Mouse (Mus musculus): ENCODE results near the gene Mrpl1. TPM values are rescaled to one million over a fixed set of nuclear protein-coding genes. Genes with fewer than 3 reads are reported as not detected.

Mrpl1 gene
- polyA plus RNA-seq, 1 experiment: 5.7 TPM

- Histone ChIP-seq H3K27me3 (ENCODE audit: control insufficient read depth, insufficient read depth, insufficient read length) (no peaks in the 10 kb centered on the region), H3K36me3 (ENCODE audit: control insufficient read depth, insufficient read depth) (no peaks in the 10 kb centered on the region), H3ac (ENCODE audit: control insufficient read depth, insufficient read length, low read depth) (no peak overlapping the region), H3K79me3 (ENCODE audit: low read depth) (peaks cover 19% of the 10 kb centered on the region), H3K4me3 (ENCODE audit: insufficient read depth, poor library complexity, severe bottlenecking) (no peak overlapping the region), H3K79me2 (ENCODE audit: control insufficient read depth, insufficient read depth) (peaks cover 26% of the 10 kb centered on the region)
- TF ChIP-seq CTCF (IDR thresholded peaks at IDR 0.05; ENCODE audit: control insufficient read depth, insufficient read depth, insufficient read length) (no peak), USF1 (IDR thresholded peaks at IDR 0.05; ENCODE audit: low read depth) (no peak), MYOG (IDR thresholded peaks at IDR 0.05; ENCODE audit: control insufficient read depth, extremely low read depth, insufficient read length) (no peak), CEBPB (IDR thresholded peaks at IDR 0.05; ENCODE audit: low read depth) (no peak), MYOD1 (IDR thresholded peaks at IDR 0.05; ENCODE audit: control insufficient read depth, insufficient read length, low read depth) (no peak)
Observed at GRCm38 (mm10) chr5:96207531-96207930, 1.8 kb upstream of the Mrpl1 start.

GRCm38 (mm10) chr5:96208543-96208942 is 750 bp upstream of the Mrpl1 start:
- H3K36me3 ChIP-seq (ENCODE audit: control insufficient read depth, insufficient read depth): no peaks in the 10 kb centered on the region
- peaks cover 28% of the 10 kb centered on the region for H3K79me2 ChIP-seq (ENCODE audit: control insufficient read depth, insufficient read depth)
- no peak overlapping the region for H3K4me3 ChIP-seq (ENCODE audit: insufficient read depth, poor library complexity, severe bottlenecking)

GRCm38 (mm10) chr5:96209916-96210583 is 757 bp downstream of the Mrpl1 start:
- Histone ChIP-seq H3K36me3 (ENCODE audit: control insufficient read depth, insufficient read depth) (peaks cover 5% of the 10 kb centered on the region), H3K4me3 (ENCODE audit: insufficient read depth, poor library complexity, severe bottlenecking) (peak overlapping the region; percentile 81), H3K27me3 (ENCODE audit: control insufficient read depth, insufficient read depth, insufficient read length) (no peaks in the 10 kb centered on the region), H3K79me2 (ENCODE audit: control insufficient read depth, insufficient read depth) (peaks cover 36% of the 10 kb centered on the region), H3K79me3 (ENCODE audit: low read depth) (peaks cover 20% of the 10 kb centered on the region), H3ac (ENCODE audit: control insufficient read depth, insufficient read length, low read depth) (peak overlapping the region; percentile 47)
- no peak for TF ChIP-seq CTCF (IDR thresholded peaks at IDR 0.05; ENCODE audit: control insufficient read depth, insufficient read depth, insufficient read length)
- no peak for TF ChIP-seq MYOD1 (IDR thresholded peaks at IDR 0.05; ENCODE audit: control insufficient read depth, insufficient read length, low read depth)
- TF ChIP-seq CEBPB (IDR thresholded peaks at IDR 0.05; ENCODE audit: low read depth): no peak
- TF ChIP-seq MYOG (IDR thresholded peaks at IDR 0.05; ENCODE audit: control insufficient read depth, extremely low read depth, insufficient read length): no peak
- TF ChIP-seq MAX (IDR thresholded peaks at IDR 0.05): peak; percentile 87
- TF ChIP-seq USF1 (IDR thresholded peaks at IDR 0.05; ENCODE audit: low read depth): no peak
- TF ChIP-seq FOSL1 (IDR thresholded peaks at IDR 0.05; ENCODE audit: insufficient read depth, low read length, poor library complexity, severe bottlenecking): no peak

More at GRCm38 (mm10) chr5:96208543-96208942, 750 bp upstream of the Mrpl1 start:
- no peak overlapping the region for H3ac ChIP-seq (ENCODE audit: control insufficient read depth, insufficient read length, low read depth)
- TF ChIP-seq CEBPB (IDR thresholded peaks at IDR 0.05; ENCODE audit: low read depth) (no peak), MYOD1 (IDR thresholded peaks at IDR 0.05; ENCODE audit: control insufficient read depth, insufficient read length, low read depth) (peak; percentile 75), FOSL1 (IDR thresholded peaks at IDR 0.05; ENCODE audit: insufficient read depth, low read length, poor library complexity, severe bottlenecking) (no peak)
- H3K79me3 ChIP-seq (ENCODE audit: low read depth): peaks cover 20% of the 10 kb centered on the region
- H3K27me3 ChIP-seq (ENCODE audit: control insufficient read depth, insufficient read depth, insufficient read length): no peaks in the 10 kb centered on the region

- Histone ChIP-seq H3K27me3 (ENCODE audit: control insufficient read depth, insufficient read depth, insufficient read length) (no peaks in the 10 kb centered on the region), H3K79me2 (ENCODE audit: control insufficient read depth, insufficient read depth) (peaks cover 69% of the 10 kb centered on the region), H3K79me3 (ENCODE audit: low read depth) (peaks cover 35% of the 10 kb centered on the region), H3K4me3 (ENCODE audit: insufficient read depth, poor library complexity, severe bottlenecking) (no peak overlapping the region), H3K36me3 (ENCODE audit: control insufficient read depth, insufficient read depth) (peaks cover 5% of the 10 kb centered on the region), H3ac (ENCODE audit: control insufficient read depth, insufficient read length, low read depth) (no peak overlapping the region)
- TF ChIP-seq MAX (IDR thresholded peaks at IDR 0.05) (no peak), MYOG (IDR thresholded peaks at IDR 0.05; ENCODE audit: control insufficient read depth, extremely low read depth, insufficient read length) (no peak), MYOD1 (IDR thresholded peaks at IDR 0.05; ENCODE audit: control insufficient read depth, insufficient read length, low read depth) (no peak), CEBPB (IDR thresholded peaks at IDR 0.05; ENCODE audit: low read depth) (no peak), FOSL1 (IDR thresholded peaks at IDR 0.05; ENCODE audit: insufficient read depth, low read length, poor library complexity, severe bottlenecking) (no peak), CTCF (IDR thresholded peaks at IDR 0.05; ENCODE audit: control insufficient read depth, insufficient read depth, insufficient read length) (no peak), USF1 (IDR thresholded peaks at IDR 0.05; ENCODE audit: low read depth) (no peak)
Observed at GRCm38 (mm10) chr5:96218648-96219047, 9.4 kb downstream of the Mrpl1 start.

GRCm38 (mm10) chr5:96219512-96219911 is 10.2 kb downstream of the Mrpl1 start:
- peaks cover 35% of the 10 kb centered on the region for H3K79me3 ChIP-seq (ENCODE audit: low read depth)
- peaks cover 71% of the 10 kb centered on the region for H3K79me2 ChIP-seq (ENCODE audit: control insufficient read depth, insufficient read depth)
- H3K4me3 ChIP-seq (ENCODE audit: insufficient read depth, poor library complexity, severe bottlenecking): no peak overlapping the region
- H3K27me3 ChIP-seq (ENCODE audit: control insufficient read depth, insufficient read depth, insufficient read length): no peaks in the 10 kb centered on the region
- TF ChIP-seq CEBPB (IDR thresholded peaks at IDR 0.05; ENCODE audit: low read depth): no peak
- TF ChIP-seq MAX (IDR thresholded peaks at IDR 0.05): no peak
- TF ChIP-seq MYOD1 (IDR thresholded peaks at IDR 0.05; ENCODE audit: control insufficient read depth, insufficient read length, low read depth): no peak
- TF ChIP-seq FOSL1 (IDR thresholded peaks at IDR 0.05; ENCODE audit: insufficient read depth, low read length, poor library complexity, severe bottlenecking): no peak
- no peak for TF ChIP-seq CTCF (IDR thresholded peaks at IDR 0.05; ENCODE audit: control insufficient read depth, insufficient read depth, insufficient read length)
- no peak for TF ChIP-seq USF1 (IDR thresholded peaks at IDR 0.05; ENCODE audit: low read depth)
- no peak for TF ChIP-seq MYOG (IDR thresholded peaks at IDR 0.05; ENCODE audit: control insufficient read depth, extremely low read depth, insufficient read length)
- H3K36me3 ChIP-seq (ENCODE audit: control insufficient read depth, insufficient read depth): no peaks in the 10 kb centered on the region
- no peak overlapping the region for H3ac ChIP-seq (ENCODE audit: control insufficient read depth, insufficient read length, low read depth)

- TF ChIP-seq CTCF (IDR thresholded peaks at IDR 0.05; ENCODE audit: control insufficient read depth, insufficient read depth, insufficient read length): no peak
- TF ChIP-seq MAX (IDR thresholded peaks at IDR 0.05): no peak
Observed at GRCm38 (mm10) chr5:96221298-96221697, 12.0 kb downstream of the Mrpl1 start.

More at GRCm38 (mm10) chr5:96221298-96221697, 12.0 kb downstream of the Mrpl1 start:
- Histone ChIP-seq H3K27me3 (ENCODE audit: control insufficient read depth, insufficient read depth, insufficient read length) (no peaks in the 10 kb centered on the region), H3K36me3 (ENCODE audit: control insufficient read depth, insufficient read depth) (no peaks in the 10 kb centered on the region), H3K79me2 (ENCODE audit: control insufficient read depth, insufficient read depth) (peaks cover 69% of the 10 kb centered on the region), H3K79me3 (ENCODE audit: low read depth) (peaks cover 31% of the 10 kb centered on the region), H3K4me3 (ENCODE audit: insufficient read depth, poor library complexity, severe bottlenecking) (no peak overlapping the region), H3ac (ENCODE audit: control insufficient read depth, insufficient read length, low read depth) (no peak overlapping the region)
